Mouse (Mus musculus): ENCODE data around the gene Ticam1.

DNA sequence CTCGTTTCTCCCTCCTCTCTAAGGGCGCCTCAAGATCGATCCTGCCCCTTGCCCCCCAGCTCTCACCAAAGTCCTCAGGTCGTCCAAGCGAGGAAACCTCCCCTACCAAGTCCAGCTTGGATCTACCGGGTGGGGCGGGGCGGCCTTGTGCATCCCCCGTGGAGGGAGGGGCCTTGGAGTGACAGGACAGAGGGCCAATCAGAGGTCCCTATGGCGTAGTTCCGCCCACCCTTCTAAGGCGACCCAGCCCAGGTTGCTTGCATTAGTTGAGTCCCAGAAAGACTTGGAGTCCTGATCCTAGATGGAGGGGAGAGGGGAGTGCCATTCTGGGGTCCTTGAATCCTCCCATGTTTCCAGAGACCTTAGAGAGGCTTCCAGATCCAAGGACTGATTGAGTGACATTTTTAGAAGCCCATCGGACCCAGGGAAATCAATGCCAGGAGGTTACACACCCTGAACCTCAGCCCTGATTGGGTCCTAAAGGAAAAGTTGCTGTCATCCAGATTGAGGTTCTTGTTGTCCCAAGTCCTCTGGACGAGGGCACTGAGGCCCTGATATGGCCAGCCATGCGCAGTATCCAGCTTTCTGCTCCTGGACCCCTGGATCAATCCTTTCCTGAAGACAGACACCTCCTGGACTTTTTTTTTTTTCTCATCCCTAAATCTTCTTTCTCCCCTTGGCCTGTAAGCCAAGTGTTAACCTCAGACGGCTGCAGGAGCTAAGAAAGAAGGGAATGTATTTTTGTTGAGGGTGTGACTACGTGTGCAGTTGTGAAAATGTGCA, 14.0 kb upstream of the Ticam1 start:
- TF ChIP-seq CTCF (IDR thresholded peaks at IDR 0.05; ENCODE audit: extremely low read depth, insufficient read length, insufficient replicate concordance, low read depth, low read length) (no peak), POLR2A (IDR thresholded peaks at IDR 0.05; ENCODE audit: low read depth, low read length) (peak; percentile 66; the same call in 1 of the 2 replicates)

All from small intestine, adult 2 months (tissue).